Mouse (Mus musculus) small intestine, adult 2 months (tissue): ENCODE measurements around the gene Arih1.

ENCODE experiments used
- CTCF ChIP-seq: fragments of 200-500 bp; IDR thresholded peaks from 2 replicates; pipeline ENCODE4 v1.5.1; 2012; ENCODE audit warnings: low read depth, mild to moderate bottlenecking, control low read depth, inconsistent platforms, low read length, moderate library complexity, mixed read lengths; ENCODE audit not compliant: insufficient replicate concordance, insufficient read length; ENCODE audit errors: extremely low read depth
- POLR2A ChIP-seq: fragments of 200-500 bp; IDR thresholded peaks from 2 replicates; pipeline ENCODE4 v1.6.1; 2012; ENCODE audit warnings: low read depth, mild to moderate bottlenecking, control low read depth, inconsistent platforms, low read length, moderate library complexity

DNA sequence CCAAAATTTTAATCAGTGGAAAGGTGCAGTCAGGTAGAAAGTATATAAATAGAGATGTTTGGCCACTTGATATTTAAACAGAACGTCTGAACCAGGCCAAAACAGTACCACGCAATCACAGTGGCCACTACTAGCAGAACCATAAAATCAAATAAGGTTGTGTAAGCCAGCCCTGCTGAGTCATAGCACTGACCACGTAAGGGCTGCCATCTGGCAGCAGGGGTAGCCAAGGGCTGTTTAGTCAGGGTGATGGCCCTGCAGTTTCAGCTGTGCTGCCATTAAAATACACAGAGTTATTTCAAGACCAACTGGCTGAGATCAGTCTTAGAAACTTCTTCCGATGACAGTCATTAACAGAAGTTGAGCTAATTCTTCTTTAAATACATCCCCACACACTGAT lies 47.5 kb upstream of the Arih1 start:
- no peak for TF ChIP-seq CTCF
- no peak for TF ChIP-seq POLR2A
